Mouse (Mus musculus) lung, adult 2 months (tissue): ENCODE data around the gene Mpzl3.

Source experiments
- CTCF ChIP-seq: fragments of 200-500 bp; IDR thresholded peaks from 2 replicates; pipeline ENCODE4 v1.5.1; 2011; ENCODE audit warnings: mild to moderate bottlenecking, low read length, control low read depth; ENCODE audit not compliant: insufficient read depth
- POLR2A ChIP-seq: fragments of 200-500 bp; IDR thresholded peaks from 2 replicates; pipeline ENCODE4 v1.6.1; 2011; ENCODE audit warnings: low read depth, mild to moderate bottlenecking, control low read depth, low read length, borderline replicate concordance; ENCODE audit errors: extremely low read depth

DNA sequence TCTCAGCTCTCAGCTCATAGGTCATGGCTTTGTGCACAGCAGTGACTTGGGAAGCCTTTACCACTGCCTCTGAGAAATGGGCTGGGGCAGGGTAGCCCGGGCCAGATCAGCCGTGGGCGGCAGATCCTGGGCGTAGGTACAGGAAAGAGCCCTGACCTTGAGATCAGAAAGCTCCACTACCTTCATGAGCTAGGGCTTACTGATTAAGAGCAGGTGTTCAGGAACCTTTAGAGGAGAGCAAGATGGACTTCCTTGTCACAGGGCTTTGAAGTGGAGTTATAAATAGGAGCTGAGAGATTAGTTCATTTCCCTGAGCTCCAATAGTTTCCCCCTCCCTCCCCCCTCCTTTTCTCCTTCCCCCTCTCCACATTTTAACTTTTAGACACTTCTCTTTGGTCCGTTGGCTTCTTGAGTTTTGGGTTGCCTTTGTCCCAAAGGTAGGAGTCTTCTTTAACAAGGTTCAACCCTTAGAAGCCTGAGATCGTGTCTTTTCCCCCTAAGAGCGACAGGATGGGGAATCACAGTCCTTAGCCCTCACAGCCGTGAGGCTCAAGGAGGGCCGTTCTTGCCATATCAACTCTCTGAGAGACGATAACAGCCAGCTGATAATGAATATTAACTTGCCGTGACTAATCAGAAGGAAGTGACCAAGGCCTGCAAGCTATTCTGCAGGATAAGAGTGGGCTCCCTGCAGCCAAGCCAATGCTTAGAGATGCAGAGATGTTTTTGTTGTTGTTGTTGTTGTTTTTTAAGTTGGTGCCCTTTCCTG, 48.4 kb downstream of the Mpzl3 start:
- TF ChIP-seq CTCF (no peak), POLR2A (no peak)
